Mouse (Mus musculus) bone marrow macrophage, adult 2 months (primary cell): Measurements from ENCODE around the gene Cckbr.

ENCODE experiments used
- CTCF ChIP-seq: IDR thresholded peaks from 2 replicates; pipeline ENCODE4 v1.5.1; 2012; ENCODE audit warnings: low read depth, mild to moderate bottlenecking, low read length, moderate library complexity
- POLR2A ChIP-seq: IDR thresholded peaks from 2 replicates; pipeline ENCODE4 v1.6.1; 2012; ENCODE audit warnings: mild to moderate bottlenecking, low read depth, low read length, borderline replicate concordance

- TF ChIP-seq CTCF (no peak), POLR2A (no peak)
Measured at GRCm38 (mm10) chr7:105487104-105487876, 61.8 kb downstream of the Cckbr start.
